Mouse (Mus musculus) spleen, adult 2 months (tissue): ENCODE data around the gene Unc5a.

Experiments used
- CTCF ChIP-seq: fragments of 200-500 bp; IDR thresholded peaks from 2 replicates; pipeline ENCODE4 v1.5.1; 2011; ENCODE audit warnings: mild to moderate bottlenecking, inconsistent platforms; ENCODE audit not compliant: insufficient read depth, insufficient read length, insufficient replicate concordance; ENCODE audit errors: extremely low read depth
- POLR2A ChIP-seq: fragments of 200-500 bp; IDR thresholded peaks from 2 replicates; pipeline ENCODE4 v1.6.1; 2011; ENCODE audit warnings: low read depth, low read length, inconsistent platforms

DNA sequence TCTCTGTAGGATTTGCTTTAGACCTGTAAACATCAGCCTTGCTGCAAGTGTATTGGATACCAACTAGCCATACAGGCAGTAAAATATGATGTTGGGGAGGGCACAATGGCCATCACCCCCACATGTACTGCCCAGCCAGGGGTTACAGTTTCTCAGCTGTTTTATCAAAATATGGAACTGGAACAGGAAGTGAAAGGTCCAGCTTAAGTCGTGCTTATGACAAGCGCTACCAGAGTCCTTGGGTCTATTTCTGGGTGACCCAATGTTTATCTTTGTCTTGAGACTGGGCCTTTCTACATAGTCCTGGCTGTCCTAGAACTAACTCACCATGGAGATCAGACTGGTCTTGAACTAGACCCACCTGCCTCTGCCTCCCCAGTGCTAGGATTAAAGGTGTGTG lies 75.0 kb downstream of the Unc5a start:
- TF ChIP-seq CTCF = no peak
- TF ChIP-seq POLR2A = no peak
